Comparison of ENCODE assay signal across 27 mouse cellular contexts in genomic region chr11:57214583-57214982, GRCm38 (mm10).
DNase-seq lines count a peak whose midpoint lies in the region; ATAC-seq lines count a peak whose summit lies in the region.
"Had no signal": no experiment of that assay in that cellular context is flagged by ENCODE, and none has a peak within 500 bp of the region (broad histone marks: within the 10 kb centered on the region; RNA-seq: fewer than 3 reads in every experiment).

No protein-coding gene starts in this region.

- no peak overlapping the region for H3K27ac ChIP-seq in hindbrain, embryonic 10.5 days
- H3K27ac ChIP-seq: embryonic facial prominence, embryonic 12.5 days; embryonic facial prominence, embryonic 15.5 days; forebrain, embryonic 15.5 days; gastrocnemius, adult 2 months; heart, embryonic 15.5 days; hindbrain, embryonic 14.5 days; hindbrain, postnatal 0 days had no signal

- H3K4me1 ChIP-seq in hindbrain, embryonic 10.5 days (replicated peaks): 0 out of 2 replicates have a peak, but pooled peaks cover 4% of the 10 kb centered on the region
- H3K4me1 ChIP-seq: embryonic facial prominence, embryonic 12.5 days; embryonic facial prominence, embryonic 15.5 days; forebrain, embryonic 15.5 days; heart, embryonic 15.5 days had no signal

- ATAC-seq in cerebellum, adult (ENCODE audit: insufficient number of reproducible peaks, low FRiP score, low TSS enrichment): no peak
- ATAC-seq: forebrain, embryonic 15.5 days; hindbrain, postnatal 0 days; inflammation-experienced regulatory T-cells, adult 6 months; Patski had no signal

- peak; percentile 39 to 40 for DNase-seq in cerebellum, postnatal 10 days
- DNase-seq in layer of hippocampus, adult 18-20 months (ENCODE audit: low spot score in 2 of 2): peak; percentile 47 to 76
- no peak for DNase-seq in layer of hippocampus, adult 9-10 months (ENCODE audit: low spot score)
- DNase-seq in layer of hippocampus, adult 9-11 months: peak; percentile 65
- no peak for DNase-seq in hindbrain, embryonic 10.5 days (ENCODE audit: low spot score)
- no peak for DNase-seq in gastrocnemius, postnatal 25 days
- DNase-seq: adrenal gland, adult 2 months; adrenal gland, postnatal 14 days; cerebellum, adult 18-20 months; cerebellum, postnatal 25 days; gastrocnemius, adult 2 months; gastrocnemius, postnatal 14 days; heart, adult 18-20 months; heart, postnatal 10 days; heart, postnatal 36 days had no signal

- H3K36me3 ChIP-seq in hindbrain, embryonic 10.5 days: no peaks in the 10 kb centered on the region
- H3K36me3 ChIP-seq: embryonic facial prominence, embryonic 12.5 days; embryonic facial prominence, embryonic 15.5 days; G1E; heart, embryonic 12.5 days; heart, embryonic 15.5 days had no signal

- no peaks in the 10 kb centered on the region for H3K27me3 ChIP-seq in hindbrain, embryonic 10.5 days (ENCODE audit: insufficient read depth, poor library complexity, severe bottlenecking)
- H3K27me3 ChIP-seq: CH12.LX; embryonic facial prominence, embryonic 12.5 days; embryonic facial prominence, embryonic 15.5 days; forebrain, embryonic 15.5 days; heart, embryonic 12.5 days; heart, embryonic 15.5 days had no signal

- no peaks in the 10 kb centered on the region for H3K9me3 ChIP-seq in hindbrain, embryonic 10.5 days
- H3K9me3 ChIP-seq: embryonic facial prominence, embryonic 12.5 days; embryonic facial prominence, embryonic 15.5 days; forebrain, embryonic 15.5 days; heart, embryonic 15.5 days had no signal

- 87% methylated on average over 5 of the region's 5 CpGs for WGBS in hindbrain, embryonic 10.5 days

- H3K4me3 ChIP-seq in hindbrain, embryonic 10.5 days: no peak overlapping the region
- H3K4me3 ChIP-seq: embryonic facial prominence, embryonic 12.5 days; embryonic facial prominence, embryonic 15.5 days; forebrain, embryonic 15.5 days; gastrocnemius, adult 2 months; heart, embryonic 12.5 days; heart, embryonic 15.5 days had no signal

Comparison
In these comparisons a context has a peak if more than half of its experiments do, and no peak if none do; other contexts are left out.
1. DNase-seq: peak in cerebellum, postnatal 10 days (2 of 2), layer of hippocampus, adult 18-20 months (2 of 2) and layer of hippocampus, adult 9-11 months (single experiment); none in layer of hippocampus, adult 9-10 months (single experiment), hindbrain, embryonic 10.5 days (single experiment) and gastrocnemius, postnatal 25 days (single experiment).